Mouse (Mus musculus): ENCODE measurements at regions not wholly inside any gene's neighbourhood (a gene's known extent, or its start where the extent isn't known, plus 50 kb on each side); places are given as distances from the start of the nearest gene placed in this dataset.
A peak's percentile ranks its signal among the peaks of the same experiment; 100 is the strongest.

DNA sequence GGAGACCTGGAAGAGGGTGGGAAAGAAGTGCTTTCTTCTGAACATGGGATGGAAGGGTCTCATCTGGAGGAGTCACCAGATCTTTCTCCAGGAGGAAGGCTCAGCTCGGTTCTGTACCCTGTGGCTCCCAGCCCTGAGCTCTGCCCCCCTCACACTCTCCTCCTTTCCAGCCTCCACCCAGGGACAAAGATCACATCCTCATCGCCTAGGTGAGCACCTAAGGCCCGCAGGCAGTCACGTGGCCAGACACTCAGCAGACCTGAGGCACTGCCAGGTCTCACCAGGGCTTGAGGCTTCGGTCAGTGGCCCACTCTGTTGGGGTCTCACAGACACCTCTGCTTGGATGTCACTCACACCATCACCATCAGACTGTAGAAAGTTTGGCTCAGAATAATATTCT, 200.0 kb downstream of the Ptpru start:
- WGBS, result 65% methylated on average over 5 of the region's 5 CpGs
- Histone ChIP-seq H3K27me3 (ENCODE audit: insufficient read depth, low read length) (no peaks in the 10 kb centered on the region), H3K9me3 (replicated peaks; ENCODE audit: low read length) (no peaks in the 10 kb centered on the region), H3K4me3 (replicated peaks; ENCODE audit: low read depth, low read length) (no peak overlapping the region), H3K9ac (ENCODE audit: low read depth, low read length) (no peak overlapping the region), H3K4me2 (ENCODE audit: low read length) (no peak overlapping the region), H3K27ac (no peak overlapping the region), H3K4me1 (replicated peaks; ENCODE audit: insufficient read depth, low read length) (no peaks in the 10 kb centered on the region), H3K36me3 (ENCODE audit: insufficient read depth, low read length) (no peaks in the 10 kb centered on the region)
- TF ChIP-seq CTCF (IDR thresholded peaks at IDR 0.05; ENCODE audit: low read depth), result no peak
- ATAC-seq (replicated peaks; ENCODE audit: low FRiP score, low read depth) (peak; percentile 57; the same call in 1 of the 2 replicates), DNase-seq (ENCODE audit: low spot score) (no peak)

DNA sequence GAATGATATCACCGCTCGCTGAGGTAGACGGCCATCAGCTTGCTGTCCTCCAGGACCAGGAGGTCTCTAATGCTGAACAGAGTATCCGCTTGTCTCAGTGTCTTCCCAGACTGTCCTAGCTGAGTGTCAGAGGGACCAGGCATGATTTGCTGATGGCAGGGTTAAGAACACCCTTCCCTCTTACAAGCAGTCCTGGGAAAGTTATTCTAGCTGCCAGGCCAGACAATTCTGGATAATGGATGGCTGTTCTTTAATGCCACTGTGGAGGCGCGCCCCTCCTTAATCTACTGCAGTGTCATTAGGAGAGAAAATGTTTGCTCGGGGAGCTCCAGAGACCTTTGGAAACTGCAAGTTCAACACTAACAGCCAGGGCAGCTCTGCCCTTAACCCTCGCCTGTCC, 182.1 kb downstream of the Ptpru start:
- Histone ChIP-seq H3K4me2 (ENCODE audit: low read length) (no peak overlapping the region), H3K9ac (ENCODE audit: low read depth, low read length) (no peak overlapping the region), H3K4me1 (replicated peaks; ENCODE audit: insufficient read depth, low read length) (no peaks in the 10 kb centered on the region), H3K36me3 (ENCODE audit: insufficient read depth, low read length) (no peaks in the 10 kb centered on the region), H3K27me3 (ENCODE audit: insufficient read depth, low read length) (no peaks in the 10 kb centered on the region), H3K9me3 (replicated peaks; ENCODE audit: low read length) (no peaks in the 10 kb centered on the region), H3K4me3 (replicated peaks; ENCODE audit: low read depth, low read length) (no peak overlapping the region), H3K27ac (no peak overlapping the region)
- 16% methylated on average over 8 of the region's 8 CpGs for WGBS
- peak; percentile 19 for DNase-seq (ENCODE audit: low spot score)
- TF ChIP-seq CTCF (IDR thresholded peaks at IDR 0.05; ENCODE audit: low read depth), result no peak
- ATAC-seq (replicated peaks; ENCODE audit: low FRiP score, low read depth), result no peak

DNA sequence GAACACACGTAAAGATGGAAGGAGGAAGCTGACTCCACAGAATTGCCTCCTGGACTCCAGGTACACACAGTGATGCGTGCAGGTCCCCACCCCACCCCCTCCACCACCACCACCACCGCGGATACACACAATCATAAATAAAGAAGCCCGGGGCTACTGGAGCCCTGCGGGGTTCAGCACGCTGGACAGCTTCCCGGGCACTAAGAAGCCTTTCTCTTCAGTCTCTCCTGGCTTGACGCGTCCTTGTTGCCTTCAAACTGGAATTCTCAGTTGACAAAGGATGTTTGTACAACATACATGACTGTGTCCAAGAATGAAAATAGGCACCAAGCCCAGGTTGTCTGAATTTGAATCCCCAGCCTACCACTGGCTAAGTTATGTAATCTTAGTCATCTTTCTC, 180.2 kb downstream of the Ptpru start:
- TF ChIP-seq CTCF (IDR thresholded peaks at IDR 0.05; ENCODE audit: low read depth), result no peak
- Histone ChIP-seq H3K4me2 (ENCODE audit: low read length) (no peak overlapping the region), H3K4me1 (replicated peaks; ENCODE audit: insufficient read depth, low read length) (no peaks in the 10 kb centered on the region), H3K27ac (no peak overlapping the region), H3K36me3 (ENCODE audit: insufficient read depth, low read length) (no peaks in the 10 kb centered on the region), H3K4me3 (replicated peaks; ENCODE audit: low read depth, low read length) (no peak overlapping the region), H3K9ac (ENCODE audit: low read depth, low read length) (no peak overlapping the region), H3K9me3 (replicated peaks; ENCODE audit: low read length) (no peaks in the 10 kb centered on the region), H3K27me3 (ENCODE audit: insufficient read depth, low read length) (no peaks in the 10 kb centered on the region)
- ATAC-seq (replicated peaks; ENCODE audit: low FRiP score, low read depth), result no peak
- DNase-seq (ENCODE audit: low spot score), result peak; percentile 71
- 13% methylated on average over 10 of the region's 10 CpGs for whole genome bisulfite sequencing

DNA sequence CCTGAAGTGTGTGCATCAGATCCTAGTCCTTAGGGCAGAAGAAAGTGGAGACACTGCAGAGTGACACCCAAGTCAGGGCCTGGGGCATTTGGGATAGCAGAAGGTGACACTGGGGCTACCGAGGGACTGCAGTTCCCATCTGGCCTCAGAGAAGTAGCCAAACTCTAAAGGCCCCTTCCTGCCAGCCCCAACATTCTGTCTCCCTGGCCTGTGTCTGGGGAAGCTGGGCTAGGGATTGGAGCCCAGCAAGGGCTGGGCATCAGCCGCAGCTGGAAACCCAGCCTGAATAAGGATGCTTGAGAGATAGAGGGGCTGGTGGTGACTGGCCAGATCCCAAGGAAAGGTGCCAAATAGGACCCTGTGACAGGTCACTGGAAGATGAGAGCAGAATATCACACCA, 177.2 kb downstream of the Ptpru start:
- ATAC-seq (replicated peaks; ENCODE audit: low FRiP score, low read depth) (no peak), DNase-seq (ENCODE audit: low spot score) (no peak)
- H3K4me3 ChIP-seq (replicated peaks; ENCODE audit: low read depth, low read length), result no peak overlapping the region

DNA sequence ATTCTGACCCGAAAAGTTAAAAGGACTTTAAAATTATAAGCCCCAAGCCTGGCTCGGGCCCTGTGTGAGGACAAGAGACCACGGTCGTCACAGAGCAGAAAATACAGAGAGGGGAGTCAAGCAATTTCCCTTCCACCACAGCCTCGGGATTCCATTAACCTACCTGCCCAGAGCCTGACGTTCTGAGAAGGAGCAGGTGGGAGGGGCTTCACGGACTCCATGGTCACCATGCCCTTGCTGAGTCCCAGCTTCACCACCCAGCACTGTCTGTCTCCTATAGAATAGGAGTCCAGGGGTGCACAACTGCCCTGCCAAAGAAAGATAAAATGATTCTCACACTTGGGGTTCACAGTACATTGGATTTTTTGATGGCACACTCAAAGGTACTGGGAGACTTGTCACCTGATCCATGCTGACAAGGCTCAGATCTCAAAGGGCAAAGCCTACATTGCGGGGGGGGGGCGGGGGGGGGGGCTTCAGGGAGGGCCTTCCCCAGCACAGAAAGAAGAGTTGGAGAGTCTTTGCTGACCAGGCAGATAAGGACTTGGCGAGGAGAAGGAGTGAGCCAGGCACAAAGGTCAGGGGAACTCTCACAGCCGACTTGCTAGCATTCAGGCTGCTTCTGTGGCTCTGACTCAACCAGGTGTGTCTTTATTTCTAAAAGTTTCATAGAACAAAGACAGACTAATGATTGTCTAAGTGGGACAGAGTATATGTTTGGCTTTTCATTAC, 166.1 kb downstream of the Ptpru start:
- Histone ChIP-seq H3K4me3 (replicated peaks; ENCODE audit: low read depth, low read length) (no peak overlapping the region), H3K9me3 (replicated peaks; ENCODE audit: low read length) (no peaks in the 10 kb centered on the region), H3K36me3 (ENCODE audit: insufficient read depth, low read length) (no peaks in the 10 kb centered on the region), H3K4me2 (ENCODE audit: low read length) (no peak overlapping the region), H3K27ac (0 out of 2 replicates have a peak overlapping the region, but pooled peaks have one; percentile 36), H3K9ac (ENCODE audit: low read depth, low read length) (no peak overlapping the region), H3K4me1 (replicated peaks; ENCODE audit: insufficient read depth, low read length) (no peaks in the 10 kb centered on the region), H3K27me3 (ENCODE audit: insufficient read depth, low read length) (no peaks in the 10 kb centered on the region)
- WGBS, result 41% methylated on average over 9 of the region's 11 CpGs
- TF ChIP-seq CTCF (IDR thresholded peaks at IDR 0.05; ENCODE audit: low read depth), result no peak
- DNase-seq (ENCODE audit: low spot score) (peak; percentile 13), ATAC-seq (replicated peaks; ENCODE audit: low FRiP score, low read depth) (peak; percentile 72; the same call in 1 of the 2 replicates)

More for the DNA sequence above, 177.2 kb downstream of the Ptpru start:
- Histone ChIP-seq H3K4me1 (replicated peaks; ENCODE audit: insufficient read depth, low read length) (no peaks in the 10 kb centered on the region), H3K9me3 (replicated peaks; ENCODE audit: low read length) (no peaks in the 10 kb centered on the region), H3K27ac (no peak overlapping the region), H3K4me2 (ENCODE audit: low read length) (no peak overlapping the region), H3K27me3 (ENCODE audit: insufficient read depth, low read length) (no peaks in the 10 kb centered on the region), H3K36me3 (ENCODE audit: insufficient read depth, low read length) (no peaks in the 10 kb centered on the region), H3K9ac (ENCODE audit: low read depth, low read length) (no peak overlapping the region)
- no peak for TF ChIP-seq CTCF (IDR thresholded peaks at IDR 0.05; ENCODE audit: low read depth)
- 81% methylated on average over 2 of the region's 2 CpGs for WGBS

DNA sequence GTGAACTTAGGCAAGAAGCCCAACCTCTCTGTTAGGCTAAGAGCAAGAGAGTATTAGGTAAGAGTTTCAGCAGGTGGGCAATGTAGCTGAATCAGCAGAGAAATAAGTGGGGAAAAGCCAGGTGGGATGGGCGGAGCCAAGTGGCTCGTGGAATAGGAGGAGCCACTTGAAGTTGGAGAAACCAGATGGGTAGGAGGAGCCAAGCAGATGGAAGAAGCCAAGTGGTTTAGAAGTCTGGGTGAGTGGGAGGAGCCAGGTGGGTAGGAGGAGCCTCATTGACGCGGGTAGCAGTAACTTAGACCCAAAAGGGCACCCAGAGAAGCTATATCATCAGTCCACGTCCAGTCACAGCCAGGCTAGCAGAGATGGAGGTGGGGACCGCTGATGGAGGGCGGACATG, 160.1 kb downstream of the Ptpru start:
- WGBS, result 79% methylated on average over 7 of the region's 7 CpGs
- Histone ChIP-seq H3K36me3 (ENCODE audit: insufficient read depth, low read length) (no peaks in the 10 kb centered on the region), H3K4me2 (ENCODE audit: low read length) (no peak overlapping the region), H3K27me3 (ENCODE audit: insufficient read depth, low read length) (no peaks in the 10 kb centered on the region), H3K4me3 (replicated peaks; ENCODE audit: low read depth, low read length) (no peak overlapping the region), H3K4me1 (replicated peaks; ENCODE audit: insufficient read depth, low read length) (no peaks in the 10 kb centered on the region), H3K9me3 (replicated peaks; ENCODE audit: low read length) (no peaks in the 10 kb centered on the region), H3K27ac (no peak overlapping the region), H3K9ac (ENCODE audit: low read depth, low read length) (no peak overlapping the region)
- TF ChIP-seq CTCF (IDR thresholded peaks at IDR 0.05; ENCODE audit: low read depth), result no peak
- DNase-seq (ENCODE audit: low spot score) (no peak), ATAC-seq (replicated peaks; ENCODE audit: low FRiP score, low read depth) (no peak)

DNA sequence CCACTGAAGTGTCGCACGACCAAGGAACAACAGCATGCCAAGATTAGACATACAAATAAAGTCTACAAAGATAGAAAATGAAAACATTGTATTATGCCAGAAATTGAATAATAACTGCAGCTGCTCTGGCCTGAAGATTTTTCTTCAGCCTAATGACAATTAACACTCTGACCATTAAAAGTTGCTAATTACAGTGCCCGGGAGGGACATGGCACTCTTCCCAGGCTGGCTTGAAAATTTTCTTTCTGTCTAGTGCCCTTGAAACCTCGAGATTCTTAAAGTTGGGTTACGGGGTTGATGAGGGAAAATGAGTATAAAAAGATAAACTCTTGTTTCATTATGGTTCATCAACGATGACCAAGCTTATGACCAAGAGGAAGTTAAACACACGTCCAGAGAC, 154.9 kb downstream of the Ptpru start:
- H3K4me2 ChIP-seq (ENCODE audit: low read length), result no peak overlapping the region
- H3K9me3 ChIP-seq (replicated peaks; ENCODE audit: low read length), result no peaks in the 10 kb centered on the region
- ATAC-seq (replicated peaks; ENCODE audit: low FRiP score, low read depth), result no peak
- WGBS, result 75% methylated on average over 7 of the region's 7 CpGs
- H3K27ac ChIP-seq, result no peak overlapping the region
- no peak overlapping the region for H3K9ac ChIP-seq (ENCODE audit: low read depth, low read length)
- no peak for DNase-seq (ENCODE audit: low spot score)
- H3K4me1 ChIP-seq (replicated peaks; ENCODE audit: insufficient read depth, low read length), result no peaks in the 10 kb centered on the region
- no peak for TF ChIP-seq CTCF (IDR thresholded peaks at IDR 0.05; ENCODE audit: low read depth)
- H3K36me3 ChIP-seq (ENCODE audit: insufficient read depth, low read length), result no peaks in the 10 kb centered on the region
- H3K4me3 ChIP-seq (replicated peaks; ENCODE audit: low read depth, low read length), result no peak overlapping the region
- H3K27me3 ChIP-seq (ENCODE audit: insufficient read depth, low read length), result no peaks in the 10 kb centered on the region
